Mouse (Mus musculus): ENCODE measurements around the gene Slc38a10. TPM values are rescaled to one million over a fixed set of nuclear protein-coding genes. Genes with fewer than 3 reads are reported as not detected.

Slc38a10 gene
- total RNA-seq, 2 experiments from 2014 or later, result 66.0 to 82.7 TPM

DNA sequence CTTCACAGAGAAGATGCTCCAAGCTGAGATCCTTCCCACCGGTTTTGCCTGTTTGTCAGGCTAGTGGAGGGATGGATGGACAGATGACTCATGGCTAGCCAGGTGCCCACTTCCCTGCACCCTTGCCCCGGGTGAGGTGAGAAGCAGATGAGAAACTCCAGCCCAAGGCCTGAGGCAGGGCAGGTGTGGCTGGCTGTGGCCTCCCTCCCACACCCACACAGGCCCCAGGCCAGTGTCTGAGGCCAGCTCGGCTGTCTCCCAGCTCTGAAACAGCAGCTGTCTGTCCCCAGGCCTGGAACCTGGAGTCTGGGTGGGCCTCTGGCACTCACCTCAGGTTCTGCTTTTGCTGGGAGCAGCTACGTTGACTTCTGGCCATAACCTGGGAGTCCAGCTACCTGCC, 24.8 kb upstream of the Slc38a10 start:
- DNase-seq, result no peak

DNA sequence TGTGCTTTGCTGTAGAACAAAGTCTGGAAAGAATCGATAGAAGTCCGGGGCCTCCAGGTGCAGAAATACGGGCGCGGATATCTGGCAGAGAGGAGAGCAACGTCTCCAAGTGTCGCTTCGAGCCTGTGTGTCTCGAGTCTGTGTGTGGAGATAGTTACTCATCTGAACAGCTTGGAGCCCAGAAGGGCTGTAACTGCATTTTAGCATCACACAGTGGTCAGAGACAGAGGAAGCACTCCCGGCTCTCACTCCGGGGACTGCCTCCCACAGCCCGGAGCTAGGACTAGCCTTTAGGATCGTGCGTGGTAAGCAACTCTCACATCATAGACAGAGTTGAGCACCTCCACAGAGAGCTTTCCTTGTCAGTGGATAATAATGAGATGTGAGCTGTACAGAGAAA, 22.1 kb upstream of the Slc38a10 start:
- DNase-seq, result no peak

DNA sequence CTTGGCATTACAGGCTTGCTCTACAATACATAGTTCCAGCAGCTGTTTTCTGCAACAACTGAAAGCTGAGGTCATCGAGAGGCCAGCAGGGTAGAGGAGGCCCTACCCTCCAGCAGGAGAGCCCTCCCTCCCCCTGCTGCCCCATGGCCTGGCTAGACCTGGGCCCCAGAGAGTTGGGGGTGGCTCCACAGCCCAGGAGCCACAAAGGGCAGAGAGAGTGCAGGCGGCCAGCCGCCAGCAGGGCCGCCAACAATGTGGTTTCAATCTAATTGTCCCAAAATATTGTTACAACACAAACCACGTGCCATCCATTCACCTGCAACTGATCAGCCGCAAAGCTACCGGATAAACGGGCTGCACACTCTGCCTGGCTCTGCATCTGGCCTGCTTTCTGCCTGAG, 20.0 kb upstream of the Slc38a10 start:
- no peak for DNase-seq

DNA sequence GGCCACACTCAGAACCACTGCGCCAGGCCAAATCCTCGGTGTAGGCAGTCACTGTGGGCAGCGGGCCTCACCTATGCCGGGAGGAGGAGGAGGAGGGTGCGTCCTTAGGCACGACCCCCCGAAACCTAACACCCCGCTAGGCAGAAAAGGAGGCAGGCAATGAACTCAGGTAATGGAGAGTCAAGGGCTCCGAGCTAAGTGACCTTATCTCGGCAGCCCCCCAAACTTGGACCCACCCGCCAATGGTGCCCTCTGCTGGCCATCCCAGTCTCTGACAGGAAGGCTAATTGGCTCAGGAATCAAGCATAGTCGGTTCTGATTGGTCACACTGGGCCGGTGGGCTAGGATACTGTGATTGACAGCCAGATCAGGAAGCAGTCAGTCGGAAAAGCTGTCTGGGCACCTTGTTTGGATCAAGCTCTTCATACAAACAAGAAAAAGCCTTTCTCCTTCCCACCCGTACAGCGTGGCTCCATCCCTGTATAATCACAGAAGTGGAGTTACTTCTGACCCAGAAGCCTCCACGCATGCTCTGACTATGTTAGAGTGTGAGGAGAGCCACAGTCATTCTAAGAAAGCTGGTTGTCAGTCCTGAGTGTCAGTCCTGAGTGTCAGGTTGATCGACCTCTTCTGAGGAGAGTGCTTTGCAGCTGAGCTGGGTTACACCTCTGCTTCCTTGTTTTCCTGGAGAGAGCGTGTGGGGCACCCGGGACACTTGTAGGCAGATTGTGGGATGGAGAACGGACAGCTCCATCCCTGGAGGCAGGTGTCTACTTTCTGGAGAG, 18.3 kb upstream of the Slc38a10 start:
- DNase-seq, result peak; percentile 80

DNA sequence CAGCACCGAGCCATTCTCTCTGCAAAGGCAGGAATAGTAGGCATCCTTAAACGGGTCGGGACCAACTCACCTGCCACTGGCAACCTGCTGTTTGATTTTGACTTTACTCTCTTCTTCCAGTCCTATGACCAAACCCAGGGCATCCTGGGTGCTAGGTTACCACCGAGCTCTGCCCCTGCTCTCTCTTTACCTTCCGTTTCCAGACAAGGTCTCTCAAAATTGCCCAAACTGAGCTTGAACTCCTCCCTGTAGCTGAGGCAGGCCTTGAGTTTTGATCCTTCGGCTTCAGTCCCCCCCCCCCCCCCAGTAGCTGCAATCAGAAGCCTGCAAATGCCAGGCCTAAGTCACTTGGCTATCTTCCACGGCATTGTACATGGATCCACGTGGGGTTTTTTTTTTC, 17.4 kb upstream of the Slc38a10 start:
- DNase-seq, result no peak

DNA sequence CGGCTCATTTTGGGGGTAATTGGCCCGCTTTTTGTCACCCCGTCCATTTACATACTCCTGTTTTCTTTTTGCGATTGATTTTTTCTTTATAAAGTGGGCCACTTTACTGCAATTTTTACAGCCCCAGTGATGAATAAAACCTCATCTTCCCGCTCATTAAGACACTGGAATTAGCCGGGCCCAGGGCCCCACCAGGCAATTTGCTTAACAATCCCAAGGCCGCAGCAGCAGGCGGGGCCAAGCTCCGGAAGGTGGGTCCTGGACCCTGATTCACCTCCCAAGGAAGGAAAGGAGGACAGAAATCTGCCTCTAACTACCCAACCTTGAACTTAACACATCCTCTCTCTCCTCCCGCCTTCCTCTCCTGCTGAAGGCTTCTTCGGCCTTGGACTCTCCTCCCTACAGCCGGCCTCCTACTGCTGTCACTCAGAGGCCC, 16.8 kb upstream of the Slc38a10 start:
- no peak for DNase-seq

DNA sequence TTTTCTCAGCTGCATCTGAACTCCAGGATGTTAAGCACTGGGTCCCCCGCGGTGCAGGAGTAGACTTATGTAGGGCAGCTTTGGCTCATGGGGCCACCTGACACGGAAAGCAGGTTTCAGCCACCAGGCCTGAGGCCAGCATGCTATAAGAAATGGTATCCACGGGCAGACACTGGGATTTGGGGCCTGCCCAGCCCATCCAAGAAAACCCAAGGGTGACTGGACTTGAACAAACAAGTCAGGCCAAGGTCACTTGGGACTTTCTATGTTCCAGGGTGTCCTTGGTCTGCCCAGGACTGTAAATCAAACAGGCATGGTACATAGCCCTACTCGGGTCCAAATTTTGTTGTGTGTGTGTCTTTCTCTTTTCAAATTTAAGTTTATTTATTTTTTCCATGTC, 15.9 kb upstream of the Slc38a10 start:
- DNase-seq, result no peak

DNA sequence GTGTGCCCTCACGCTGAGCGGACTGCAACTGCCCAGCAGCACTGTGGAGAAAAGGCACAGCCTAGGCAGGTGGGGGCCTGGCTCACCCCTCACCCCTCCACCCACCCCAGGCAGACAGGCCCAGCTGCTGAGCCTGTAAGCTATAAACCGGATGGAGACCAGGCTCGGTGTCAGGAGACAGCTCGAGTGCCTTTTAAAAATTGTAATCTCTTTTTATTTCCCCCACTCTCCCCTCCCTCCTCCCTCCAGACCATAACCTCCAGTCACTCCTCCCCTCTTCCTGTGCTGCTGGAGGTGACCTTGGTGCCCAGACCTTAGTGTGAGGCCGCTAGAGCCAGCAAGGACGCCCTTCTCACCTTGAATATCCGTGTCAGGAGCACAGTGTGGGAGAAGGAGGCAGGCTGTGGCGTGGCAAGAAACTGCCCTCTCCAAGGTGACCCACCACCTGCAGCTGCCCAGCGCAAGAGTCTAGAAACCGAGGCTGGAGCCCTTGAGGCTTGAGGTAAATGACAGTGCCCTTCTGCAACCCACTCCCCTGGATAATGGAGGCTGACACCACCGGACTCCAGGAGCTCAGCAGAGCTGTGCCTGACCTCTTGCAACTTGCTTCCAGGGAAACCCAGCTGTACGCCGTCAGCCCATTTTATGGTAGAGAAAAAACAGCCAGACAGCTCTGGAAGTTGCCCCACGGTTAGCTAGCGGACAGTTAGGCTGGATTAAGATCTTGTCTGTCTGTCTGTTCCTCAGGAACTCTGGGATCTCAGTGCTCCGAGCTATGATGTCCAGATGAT, 13.5 kb upstream of the Slc38a10 start:
- DNase-seq, result no peak

DNA sequence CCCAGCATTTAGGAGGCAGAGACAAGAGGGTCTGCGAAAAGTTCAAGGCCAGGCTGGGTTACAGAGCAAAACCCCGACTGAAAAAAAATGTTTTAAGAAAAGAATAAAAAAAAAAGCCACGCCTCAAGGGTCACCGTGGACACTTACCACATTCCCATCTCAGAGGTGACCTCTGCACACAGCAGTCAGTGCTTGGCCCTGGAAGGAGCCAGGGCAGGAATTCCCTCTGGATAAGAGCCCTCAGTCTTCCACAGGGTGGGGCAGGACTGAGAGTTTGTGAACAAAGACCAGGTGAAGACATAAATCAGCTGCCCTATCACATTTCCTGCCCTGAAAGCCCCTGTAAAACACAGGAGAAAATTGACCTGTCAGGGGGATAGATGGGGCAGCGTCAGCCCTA, 12.9 kb upstream of the Slc38a10 start:
- no peak for DNase-seq

DNA sequence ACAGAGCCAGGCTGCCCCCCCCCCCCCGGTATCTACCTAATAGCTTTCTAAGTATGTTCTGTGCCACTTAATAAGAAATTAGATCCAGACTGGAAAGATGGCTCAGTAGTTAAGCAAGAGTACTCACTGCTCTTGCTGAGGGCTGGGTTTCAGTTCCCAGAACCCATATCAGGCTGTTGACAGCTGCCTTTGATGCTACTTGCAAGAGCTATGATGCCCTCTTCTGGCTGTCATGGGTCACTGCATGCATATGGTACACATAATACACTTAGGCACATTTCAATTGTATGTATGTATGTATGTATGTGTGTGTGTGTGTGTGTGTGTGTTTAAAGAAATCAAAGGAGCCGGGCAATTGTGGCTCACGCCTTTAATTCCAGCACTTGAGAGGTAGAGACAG, 12.1 kb upstream of the Slc38a10 start:
- DNase-seq, result no peak

DNA sequence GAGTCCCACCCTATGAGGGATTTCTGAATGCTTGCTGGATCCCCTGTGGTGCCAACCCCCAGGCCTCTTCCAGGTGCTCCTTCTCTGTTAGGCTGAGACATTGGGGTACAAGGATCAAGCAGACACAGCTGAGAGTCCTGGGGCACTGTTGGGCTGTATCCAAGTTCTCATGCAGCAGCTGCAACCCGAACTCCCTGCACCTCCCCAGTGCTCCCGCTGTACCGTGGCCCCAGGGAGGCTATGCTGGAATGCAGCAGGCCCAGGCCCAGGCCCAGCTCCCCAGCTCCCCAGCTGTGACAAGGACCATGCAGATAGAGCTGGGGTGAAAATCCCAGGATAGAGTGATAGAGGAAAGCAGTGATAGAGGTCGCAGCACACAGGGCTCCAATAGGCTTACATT, 10.1 kb upstream of the Slc38a10 start:
- DNase-seq, result no peak

DNA sequence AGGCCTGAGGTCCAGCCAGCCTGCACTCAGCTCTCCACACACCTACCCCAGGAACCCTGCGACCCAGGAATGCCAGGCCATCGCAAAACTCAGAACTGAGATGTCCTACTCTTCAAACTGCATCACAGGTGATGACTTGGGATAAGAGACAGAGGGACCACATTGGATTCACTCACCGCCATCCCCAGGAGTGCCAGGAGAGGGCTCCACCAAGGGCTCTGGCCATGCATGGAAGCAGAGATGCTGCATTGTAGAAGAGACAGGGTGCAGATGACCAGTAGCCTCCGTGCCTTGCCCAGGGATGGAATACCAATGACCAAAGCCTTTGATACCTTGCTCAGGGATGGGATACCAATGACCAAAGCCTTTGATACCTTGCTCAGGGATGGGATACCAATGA, 9.3 kb upstream of the Slc38a10 start:
- peak; percentile 42 for DNase-seq

DNA sequence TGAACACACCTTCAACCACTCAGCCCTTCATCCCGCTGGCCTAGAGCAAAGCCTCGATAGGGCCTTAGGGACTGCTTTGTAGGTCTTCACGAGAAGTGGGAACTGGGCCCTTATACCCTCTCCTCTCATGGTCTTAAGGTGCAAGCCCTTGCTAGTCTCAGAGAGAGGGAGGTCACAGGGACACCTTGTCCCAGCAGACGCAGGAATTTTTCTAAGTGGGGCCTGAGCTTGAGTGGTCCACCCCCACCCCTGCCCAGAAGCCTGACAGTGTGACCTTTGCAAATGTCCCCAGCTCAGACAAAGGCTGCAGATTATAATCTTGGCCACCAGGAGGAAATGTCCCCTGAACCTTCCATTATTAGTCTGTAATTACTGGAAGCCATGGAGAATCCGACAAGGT, 8.5 kb upstream of the Slc38a10 start:
- DNase-seq, result no peak

DNA sequence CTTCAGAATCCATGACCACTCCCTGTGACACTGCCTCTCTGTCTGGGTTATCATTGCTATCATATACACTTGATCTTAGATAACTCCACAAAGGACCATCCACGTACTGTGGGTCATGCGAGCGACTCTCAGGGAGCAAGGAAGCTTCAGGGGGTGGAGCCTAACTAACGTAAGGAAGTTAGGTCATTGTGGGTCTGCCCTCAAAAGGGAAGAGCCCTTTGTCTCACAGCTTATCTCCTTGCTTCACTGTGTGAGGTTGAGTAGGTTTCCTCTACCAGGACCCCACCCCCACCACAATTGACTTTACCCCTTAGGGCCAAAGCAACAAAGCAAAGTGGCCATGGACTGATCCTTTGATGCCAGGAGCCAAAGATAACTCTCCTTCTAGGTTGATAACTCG, 7.7 kb upstream of the Slc38a10 start:
- DNase-seq, result no peak

DNA sequence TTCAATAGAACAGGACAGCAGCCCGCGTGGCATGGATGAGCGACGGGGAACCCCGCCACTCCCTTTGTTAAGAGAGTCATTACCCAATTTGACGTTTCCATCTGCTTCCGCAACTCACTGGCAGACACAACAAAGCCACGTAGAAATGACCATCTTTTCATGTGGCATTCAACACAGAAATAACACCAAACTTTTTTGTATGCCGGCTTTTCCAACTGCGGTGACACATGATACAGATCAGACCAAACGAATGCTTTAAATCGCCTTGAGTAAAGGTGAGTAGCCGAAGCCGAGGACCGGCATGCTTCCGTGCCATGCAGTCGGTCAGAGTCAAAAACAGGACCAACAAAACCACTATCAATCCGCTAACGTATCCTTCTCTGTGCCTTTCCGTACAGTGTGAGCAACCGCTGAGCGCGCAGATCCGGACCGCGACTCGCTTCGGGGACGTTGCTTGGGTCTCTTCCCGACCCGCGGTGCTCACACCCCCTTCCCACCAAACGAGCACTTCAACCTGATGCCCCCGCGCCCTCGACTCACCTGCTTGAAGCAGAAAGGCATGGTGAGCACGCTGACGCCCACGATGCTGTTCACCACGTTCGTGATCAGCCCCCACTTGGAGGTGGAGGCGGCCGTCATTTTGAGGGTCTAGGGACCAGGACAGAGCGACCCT, 570 bp downstream of the Slc38a10 start:
- no peak for DNase-seq

DNA sequence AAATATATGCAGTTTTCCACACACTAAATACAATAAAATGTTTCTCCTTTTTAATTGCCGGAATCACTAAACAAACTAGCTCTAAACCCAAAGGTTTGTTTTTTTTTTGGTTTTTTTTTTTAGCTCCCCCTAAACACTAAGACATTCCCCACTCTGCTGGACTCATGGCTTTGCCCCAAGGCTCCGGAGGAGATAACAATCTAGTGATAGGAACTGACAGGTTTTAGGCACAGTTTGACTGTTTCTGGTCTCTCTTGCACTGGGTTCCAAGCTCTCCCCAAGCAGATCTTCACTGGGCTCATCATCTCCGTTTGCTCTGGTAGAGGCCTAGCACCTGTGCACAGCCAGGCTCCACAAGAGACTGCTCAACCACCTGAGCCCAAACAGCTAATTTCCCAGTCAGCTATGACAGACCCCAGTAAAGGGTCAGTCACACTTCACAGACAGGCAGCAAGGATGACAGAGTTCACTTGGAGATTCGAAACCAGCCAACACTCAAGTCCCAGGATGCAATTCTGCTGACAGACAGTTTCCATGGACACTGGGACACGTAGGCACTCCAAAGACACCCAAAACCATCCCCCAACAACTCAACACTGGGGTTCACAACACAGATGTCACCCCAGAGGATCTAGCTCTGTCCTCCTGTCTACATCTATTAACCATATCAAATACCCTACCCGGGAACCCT, 1.5 kb downstream of the Slc38a10 start:
- DNase-seq, result no peak

DNA sequence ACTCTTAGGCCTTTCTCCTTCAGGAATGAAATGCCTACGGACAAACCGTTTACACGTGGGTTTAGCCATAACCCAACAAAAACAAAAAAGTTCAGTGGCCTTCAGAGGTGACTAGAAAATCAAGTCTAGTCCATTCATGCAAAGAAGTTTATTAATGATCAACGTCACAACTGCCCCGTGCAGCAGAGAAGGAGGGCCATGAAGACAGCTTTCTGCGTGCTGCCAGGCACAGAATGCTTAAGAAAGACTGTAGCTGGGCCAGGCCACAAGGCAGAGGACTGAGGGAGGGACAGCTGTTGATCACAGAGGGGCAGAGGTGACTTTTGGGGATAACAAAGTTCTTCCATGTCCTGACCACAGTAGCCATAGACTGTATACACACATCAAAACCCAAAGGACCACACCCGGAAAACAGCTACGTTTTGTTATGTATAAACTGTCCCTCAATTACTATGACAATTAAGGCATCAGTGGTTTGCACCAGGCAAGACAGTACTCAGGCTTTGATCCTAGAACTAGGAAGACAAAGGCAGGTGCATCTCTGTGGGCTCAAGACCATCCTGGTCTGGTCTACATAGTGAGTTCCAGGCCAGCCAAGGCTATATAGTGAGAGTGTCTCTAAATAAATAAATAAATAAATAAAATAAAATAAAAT, 2.8 kb downstream of the Slc38a10 start:
- DNase-seq, result no peak

DNA sequence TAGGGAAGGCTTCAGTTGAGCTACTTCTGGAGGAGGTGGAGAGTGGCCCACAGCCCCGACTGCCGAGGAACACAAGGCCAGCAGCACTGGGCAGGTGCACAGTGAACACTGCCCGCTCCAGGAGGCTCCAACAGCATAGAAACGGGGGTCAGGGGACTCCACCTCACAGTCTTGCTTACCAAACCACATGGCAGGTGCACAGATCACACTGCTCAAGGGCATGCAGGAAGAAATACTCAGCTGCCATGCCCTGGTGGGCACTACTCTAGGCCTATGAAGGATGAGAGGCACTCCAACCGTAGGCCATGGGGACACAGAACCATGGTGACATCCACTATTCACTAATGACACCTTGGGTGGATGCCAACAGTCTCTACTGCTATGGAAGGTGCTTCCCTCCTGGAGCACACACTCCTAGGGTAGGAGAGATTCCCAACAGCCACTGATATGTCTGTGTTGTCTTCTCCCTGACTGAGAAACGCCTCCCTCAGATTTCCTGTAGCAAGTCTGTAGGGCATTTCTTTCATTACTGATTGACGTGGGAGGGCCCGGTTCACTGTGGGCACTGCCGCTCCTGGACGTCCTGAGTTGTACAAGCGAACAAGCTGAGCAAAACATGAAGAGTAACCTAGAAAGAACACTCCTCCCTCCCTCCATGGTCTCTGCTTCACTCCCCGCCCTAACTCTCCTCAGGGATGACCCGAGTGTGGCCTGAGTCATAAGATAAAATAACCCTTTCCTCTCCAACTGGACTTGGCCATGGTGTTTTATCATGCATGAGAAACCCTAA, 7.2 kb downstream of the Slc38a10 start:
- no peak for DNase-seq

DNA sequence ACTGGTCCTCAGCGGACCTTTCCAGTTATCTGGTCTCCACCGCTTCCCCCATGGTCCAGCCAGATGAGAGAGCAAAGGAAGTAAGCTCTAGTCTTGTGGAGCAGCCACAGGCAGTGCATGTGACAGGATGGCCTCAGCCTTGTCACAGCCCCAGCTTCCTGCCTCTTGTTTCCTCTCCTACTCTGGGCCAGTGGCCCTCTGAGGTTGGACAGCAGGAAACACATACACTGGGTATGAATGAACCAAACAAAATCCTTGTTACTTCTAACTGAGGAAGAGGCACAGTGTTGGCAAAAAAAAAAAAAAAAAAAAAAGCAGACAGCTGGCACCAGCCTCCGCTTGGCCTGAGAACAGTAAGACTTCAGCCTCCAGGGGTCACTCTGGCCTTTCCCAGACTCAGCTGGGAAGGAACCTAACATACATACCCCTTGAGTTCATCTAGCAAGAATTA, 8.5 kb downstream of the Slc38a10 start:
- peak; percentile 42 for DNase-seq

DNA sequence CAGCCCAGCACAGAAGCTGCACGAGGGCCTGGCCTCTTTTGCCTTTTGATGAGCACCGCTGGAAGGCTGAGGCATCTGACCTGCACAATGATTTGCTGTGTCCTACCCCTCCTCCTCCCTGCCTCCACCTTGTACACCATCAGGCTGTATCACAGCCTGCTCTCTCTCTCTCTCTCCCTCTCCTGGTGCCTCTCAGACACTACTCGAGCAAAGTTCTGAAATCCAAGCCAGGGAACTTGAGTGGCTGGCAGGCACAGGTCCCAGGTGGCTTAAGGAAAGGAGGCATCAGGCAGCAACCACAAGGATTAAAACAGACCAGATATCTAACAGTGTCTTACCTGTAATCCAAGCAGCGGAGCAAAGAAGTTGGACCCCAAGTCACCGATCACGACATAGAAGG, 10.9 kb downstream of the Slc38a10 start:
- no peak for DNase-seq

DNA sequence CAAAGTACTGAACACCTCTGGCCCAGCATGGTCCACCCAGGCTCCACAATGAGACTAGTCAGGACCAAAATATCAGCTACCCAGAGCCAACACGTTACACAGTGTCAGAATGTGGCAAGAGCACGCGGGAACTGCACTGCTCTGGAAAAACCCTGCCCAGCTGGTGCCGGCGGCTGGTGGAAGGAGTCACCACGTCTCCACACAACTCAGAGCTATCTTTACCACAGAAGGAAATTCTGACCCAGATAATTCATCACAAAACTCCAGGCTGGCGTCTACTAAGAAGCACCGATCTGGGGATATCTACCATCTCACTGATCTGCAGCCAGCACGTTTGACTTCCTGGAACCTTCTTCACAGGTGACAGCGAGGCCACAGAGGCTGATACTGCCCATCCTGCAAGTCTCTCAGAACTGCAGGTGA, 11.8 kb downstream of the Slc38a10 start:
- no peak for DNase-seq

All from gastrocnemius, postnatal 10 days (tissue).